Mouse (Mus musculus) induced T-regulatory cell, adult 2 months (primary cell): ENCODE measurements around the gene Lkaaear1.

Experiments
- DNase-seq: peaks from one replicate; pipeline ENCODE4 v3.0.0-alpha.2; 2012; ENCODE audit warnings: low read depth

Lkaaear1 gene

GRCm38 (mm10) chr2:181653523-181653922 lies 44.7 kb downstream of the Lkaaear1 start:
- DNase-seq = no peak

- DNase-seq = no peak
Observed at GRCm38 (mm10) chr2:181653065-181653464, 45.2 kb downstream of the Lkaaear1 start.

- DNase-seq = no peak
Observed at GRCm38 (mm10) chr2:181648926-181649325, 49.3 kb downstream of the Lkaaear1 start.
